Mouse (Mus musculus) CH12.LX (cell line): ENCODE measurements at regions not wholly inside any gene's neighbourhood (a gene's known extent, or its start where the extent isn't known, plus 50 kb on each side); places are given as distances from the start of the nearest gene placed in this dataset.

Experiments used
- BHLHE40 ChIP-seq: IDR thresholded peaks from 2 replicates; pipeline ENCODE4 v1.6.1; 2011; ENCODE audit warnings: mild to moderate bottlenecking, low read depth, low read length, improper control_type of control experiment
- CTCF ChIP-seq, 2 experiments: IDR thresholded peaks in 1 of 2; conservative IDR thresholded peaks in 1 of 2; 2 replicates each; pipeline ENCODE4 v1.5.1; 2011 to 2012; ENCODE audit warnings: low read depth in 2 of 2, low read length in 2 of 2, improper control_type of control experiment in 1 of 2, inconsistent platforms in 1 of 2, mild to moderate bottlenecking in 1 of 2, moderate library complexity in 1 of 2
- EP300 ChIP-seq: IDR thresholded peaks from 2 replicates; pipeline ENCODE4 v1.6.1; 2011; ENCODE audit warnings: low read length, improper control_type of control experiment
- GABPA ChIP-seq: IDR thresholded peaks from 2 replicates; pipeline ENCODE4 v1.6.1; 2012; ENCODE audit warnings: low read depth, low read length, improper control_type of control experiment, inconsistent platforms; ENCODE audit not compliant: insufficient replicate concordance
- MAFK ChIP-seq: IDR thresholded peaks from 2 replicates; pipeline ENCODE4 v1.6.1; 2011; ENCODE audit warnings: low read length, improper control_type of control experiment; ENCODE audit not compliant: insufficient replicate concordance
- MAX ChIP-seq: IDR thresholded peaks from 2 replicates; pipeline ENCODE4 v1.6.1; 2011; ENCODE audit warnings: low read length, improper control_type of control experiment
- PAX5 ChIP-seq: IDR thresholded peaks from 2 replicates; pipeline ENCODE4 v1.6.1; 2012; ENCODE audit warnings: low read length, inconsistent platforms, mixed read lengths
- POLR2A ChIP-seq: IDR thresholded peaks from 2 replicates; pipeline ENCODE4 v1.6.1; 2011; ENCODE audit warnings: low read depth, mild to moderate bottlenecking, improper control_type of control experiment, low read length
- UBTF ChIP-seq: IDR thresholded peaks from 2 replicates; pipeline ENCODE4 v1.6.1; 2012; ENCODE audit warnings: low read depth, mild to moderate bottlenecking, inconsistent platforms, low read length, improper control_type of control experiment, moderate library complexity
- USF1 ChIP-seq: IDR thresholded peaks from 2 replicates; pipeline ENCODE4 v1.6.1; 2014; ENCODE audit warnings: low read depth, mild to moderate bottlenecking, inconsistent platforms, low read length, improper control_type of control experiment
- ZC3H11A ChIP-seq: IDR thresholded peaks from 2 replicates; pipeline ENCODE4 v1.6.1; 2012; ENCODE audit warnings: low read depth, mild to moderate bottlenecking, inconsistent platforms, low read length, improper control_type of control experiment
- ZMIZ1 ChIP-seq: IDR thresholded peaks from 2 replicates; pipeline ENCODE4 v1.6.1; 2012; ENCODE audit warnings: low read depth, mild to moderate bottlenecking, inconsistent platforms, low read length, improper control_type of control experiment
- ZNF384 ChIP-seq: IDR thresholded peaks from 2 replicates; pipeline ENCODE4 v1.6.1; 2012; ENCODE audit warnings: low read depth, low read length, improper control_type of control experiment, inconsistent platforms

DNA sequence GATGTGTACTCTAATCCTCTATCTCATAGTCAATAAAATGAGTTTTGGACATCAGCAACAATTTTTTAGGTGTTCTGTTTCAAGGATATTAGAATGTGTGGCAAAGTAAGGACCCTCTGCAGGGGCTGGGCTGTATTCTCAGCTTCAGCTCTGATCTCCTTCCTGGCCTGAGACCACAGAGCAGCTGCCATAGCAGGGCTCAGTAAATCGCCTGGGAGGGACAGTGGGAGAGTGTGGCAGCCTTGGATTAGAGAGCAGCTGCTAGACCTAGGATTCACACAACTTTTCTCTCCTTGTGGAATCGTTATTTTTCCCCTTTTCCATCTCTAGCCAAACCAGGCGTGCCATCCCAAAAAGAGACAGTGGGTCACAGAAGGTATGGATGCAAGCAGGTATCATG lies 222.8 kb downstream of the Cog6 start:
- TF ChIP-seq ZC3H11A (no peak), PAX5 (no peak), GABPA (no peak), CTCF (conservative IDR thresholded peaks at IDR 0.05 in 1 of 2, IDR thresholded peaks at IDR 0.05 in 1 of 2; ENCODE audit: low read depth in 2 of 2, low read length in 2 of 2) (no peak), POLR2A (no peak), UBTF (no peak), MAX (no peak), ZNF384 (no peak), MAFK (no peak), EP300 (no peak), USF1 (no peak), BHLHE40 (no peak), ZMIZ1 (no peak)
